Mouse (Mus musculus) megakaryocyte progenitor cell, adult 5-6 weeks (primary cell): ENCODE measurements around the gene Irf4. TPM values are rescaled to one million over a fixed set of nuclear protein-coding genes. Genes with fewer than 3 reads are reported as not detected.

Experiments used
- ATAC-seq: replicated peaks from 2 replicates; pipeline ENCODE4 v1.8.0; 2016; ENCODE audit warnings: mild to moderate bottlenecking, moderate TSS enrichment, inconsistent platforms; ENCODE audit not compliant: poor library complexity
- total RNA-seq, 2 experiments: library from RNA; stranded (forward) in 1 of 2; stranded (reverse) in 1 of 2; fragments of 157-497, 149-512 nt in 1 of 2; fragments of 200-1000 nt in 1 of 2; gene quantifications; 2 replicates each; pipeline versions ENCODE4 v1.2.3 to v1.2.4; 2015 to 2017

Irf4 gene
- total RNA-seq, 2 experiments from 2014 or later, result 0.29 to 0.47 TPM

- ATAC-seq, result no peak
Observed at GRCm38 (mm10) chr13:30760374-30761090, 11.5 kb downstream of the Irf4 start.

- no peak for ATAC-seq
Observed at GRCm38 (mm10) chr13:30761151-30761631, 12.2 kb downstream of the Irf4 start.

GRCm38 (mm10) chr13:30762224-30762623 is 13.2 kb downstream of the Irf4 start:
- ATAC-seq, result no peak

DNA sequence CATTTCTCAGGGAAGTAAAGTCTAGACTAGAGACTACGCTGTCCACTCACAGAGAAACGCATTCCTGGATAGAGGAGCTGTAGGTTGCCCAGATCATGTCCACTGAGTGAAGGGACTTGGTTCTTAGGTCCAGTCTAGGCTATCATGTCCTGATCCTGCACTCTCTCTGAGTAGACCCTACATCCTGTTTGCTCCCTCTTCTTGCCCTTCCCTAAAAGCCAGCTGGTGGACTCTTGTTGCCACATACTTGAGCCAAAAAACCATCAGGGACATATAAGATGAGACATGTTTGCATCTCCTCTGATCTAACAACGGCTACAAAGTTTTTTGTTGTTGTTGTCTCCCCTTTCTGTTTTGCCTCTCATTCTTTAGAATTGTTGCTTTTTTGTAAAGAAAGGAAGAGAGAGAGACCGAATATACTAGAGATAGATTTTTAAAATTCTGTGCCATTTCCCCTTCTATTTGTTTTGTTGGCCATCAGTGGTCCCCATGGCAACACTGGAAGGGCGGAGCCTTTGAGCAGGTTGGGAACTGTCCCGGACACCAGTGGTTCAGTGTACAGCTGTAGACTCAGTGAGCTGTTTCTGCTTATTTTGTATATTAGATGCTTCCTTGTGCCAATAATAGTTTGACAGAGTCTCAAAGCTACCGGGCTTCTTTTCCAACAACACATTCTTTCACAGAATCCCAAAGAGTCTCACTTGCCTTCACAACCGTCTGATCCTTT is 15.2 kb downstream of the Irf4 start:
- no peak for ATAC-seq

GRCm38 (mm10) chr13:30765906-30766305 is 16.9 kb downstream of the Irf4 start:
- no peak for ATAC-seq

- ATAC-seq, result peak; percentile 93
Observed at GRCm38 (mm10) chr13:30766636-30767476, 17.8 kb downstream of the Irf4 start.

DNA sequence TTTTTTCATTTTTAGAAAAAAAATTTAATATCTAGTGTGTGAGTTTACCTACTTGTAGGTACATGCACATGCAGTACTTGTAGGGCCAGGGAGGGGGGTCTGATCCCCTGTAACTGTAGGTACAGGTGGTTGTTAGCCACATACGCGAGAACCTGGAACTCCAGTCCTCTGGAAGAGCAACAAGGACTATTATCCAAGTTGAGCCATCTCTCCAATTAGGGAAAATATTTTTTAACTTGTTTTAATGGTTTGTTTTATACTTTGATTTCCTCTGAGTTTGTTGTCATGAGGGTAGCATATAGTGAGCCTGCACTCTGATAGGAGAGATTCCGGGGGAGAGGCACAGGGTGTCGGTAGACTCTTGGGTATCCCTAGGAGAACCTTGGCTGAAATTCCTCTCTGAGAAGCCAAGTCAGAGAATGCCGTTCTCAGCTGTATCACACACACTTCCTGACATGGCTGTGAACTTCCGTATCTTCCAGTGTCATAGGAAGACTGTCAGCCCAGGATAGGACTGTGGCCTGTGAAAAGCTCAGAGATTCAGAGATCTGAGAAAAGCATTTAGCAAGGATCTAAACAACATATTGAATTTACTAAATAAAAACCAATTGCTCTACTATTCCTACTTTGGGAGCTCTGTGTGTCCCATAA is 18.6 kb downstream of the Irf4 start:
- ATAC-seq, result no peak

DNA sequence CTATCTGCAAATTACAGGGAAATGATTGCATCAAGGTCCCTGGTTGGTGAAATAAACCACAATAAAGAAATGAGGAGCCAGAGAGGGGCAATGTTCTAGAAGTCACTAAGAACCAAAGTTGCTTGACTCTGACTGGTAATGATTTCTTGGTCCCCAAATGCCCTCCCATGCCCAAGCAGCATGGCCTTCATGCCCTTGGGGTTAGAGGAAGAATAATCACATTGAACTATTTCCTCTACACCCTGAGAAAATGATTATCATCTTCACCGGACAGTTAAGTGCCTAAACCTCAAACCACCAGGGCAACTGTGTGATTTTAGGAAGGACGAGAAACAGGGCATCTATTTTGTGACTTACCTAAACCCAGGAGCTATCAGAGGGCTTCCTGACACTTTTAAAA is 27.0 kb downstream of the Irf4 start:
- ATAC-seq, result 0 out of 2 replicates have a peak, but pooled peaks have one; percentile 14

DNA sequence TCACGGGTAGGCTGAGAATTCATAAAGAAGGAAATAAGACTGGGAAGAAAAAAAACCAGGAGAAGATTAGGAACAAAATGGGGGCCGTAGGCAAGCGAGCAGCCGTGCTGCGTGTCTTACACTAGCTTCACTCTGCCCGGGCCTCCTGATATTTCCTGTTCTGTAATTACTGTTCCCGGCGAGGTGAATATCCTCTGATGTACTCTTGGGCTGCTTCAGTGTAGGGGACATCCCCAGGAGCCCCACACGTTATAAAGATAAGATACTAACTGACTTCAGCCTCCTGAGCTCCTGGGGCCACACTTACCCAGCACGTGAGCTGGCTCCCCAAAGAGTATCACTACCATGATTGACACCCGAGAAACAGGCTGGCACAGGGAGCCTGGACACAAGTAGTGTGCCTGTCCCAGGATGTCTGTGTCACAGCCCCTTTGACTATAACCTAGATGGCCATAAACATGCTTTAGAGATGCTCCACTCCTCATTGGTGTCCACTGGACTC is 28.7 kb downstream of the Irf4 start:
- no peak for ATAC-seq

- no peak for ATAC-seq
Observed at GRCm38 (mm10) chr13:30781905-30782304, 32.9 kb downstream of the Irf4 start.

- no peak for ATAC-seq
Observed at GRCm38 (mm10) chr13:30782419-30782818, 33.4 kb downstream of the Irf4 start.

DNA sequence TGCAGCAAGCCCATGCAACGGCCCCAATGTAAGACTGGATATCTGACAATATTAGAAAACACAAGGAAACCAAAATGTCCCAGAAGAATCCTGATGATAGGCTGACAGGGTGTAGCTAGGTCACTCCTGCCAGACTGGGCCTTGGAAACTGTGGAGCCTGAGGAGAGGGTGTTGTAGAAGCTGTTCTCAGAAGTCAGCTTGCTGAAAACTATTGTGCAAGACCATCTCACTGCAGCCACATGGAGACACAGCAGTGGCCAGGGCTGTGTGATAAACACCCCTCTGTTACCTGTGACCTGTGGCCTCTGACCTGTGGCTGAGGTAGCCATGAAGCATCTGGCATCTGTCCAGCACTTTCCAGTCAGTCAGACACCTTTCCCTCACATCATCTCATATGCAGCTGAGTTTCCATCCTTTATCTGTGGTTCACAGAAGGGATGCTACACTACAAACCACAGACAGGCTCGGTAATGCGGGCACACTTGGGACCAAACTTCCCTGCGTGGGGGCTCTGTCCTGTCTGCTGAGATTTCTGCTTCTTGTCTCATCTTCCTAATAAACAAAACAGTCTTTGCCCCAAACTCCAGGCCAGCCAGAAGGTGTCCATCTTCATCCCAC is 36.5 kb downstream of the Irf4 start:
- ATAC-seq, result no peak

DNA sequence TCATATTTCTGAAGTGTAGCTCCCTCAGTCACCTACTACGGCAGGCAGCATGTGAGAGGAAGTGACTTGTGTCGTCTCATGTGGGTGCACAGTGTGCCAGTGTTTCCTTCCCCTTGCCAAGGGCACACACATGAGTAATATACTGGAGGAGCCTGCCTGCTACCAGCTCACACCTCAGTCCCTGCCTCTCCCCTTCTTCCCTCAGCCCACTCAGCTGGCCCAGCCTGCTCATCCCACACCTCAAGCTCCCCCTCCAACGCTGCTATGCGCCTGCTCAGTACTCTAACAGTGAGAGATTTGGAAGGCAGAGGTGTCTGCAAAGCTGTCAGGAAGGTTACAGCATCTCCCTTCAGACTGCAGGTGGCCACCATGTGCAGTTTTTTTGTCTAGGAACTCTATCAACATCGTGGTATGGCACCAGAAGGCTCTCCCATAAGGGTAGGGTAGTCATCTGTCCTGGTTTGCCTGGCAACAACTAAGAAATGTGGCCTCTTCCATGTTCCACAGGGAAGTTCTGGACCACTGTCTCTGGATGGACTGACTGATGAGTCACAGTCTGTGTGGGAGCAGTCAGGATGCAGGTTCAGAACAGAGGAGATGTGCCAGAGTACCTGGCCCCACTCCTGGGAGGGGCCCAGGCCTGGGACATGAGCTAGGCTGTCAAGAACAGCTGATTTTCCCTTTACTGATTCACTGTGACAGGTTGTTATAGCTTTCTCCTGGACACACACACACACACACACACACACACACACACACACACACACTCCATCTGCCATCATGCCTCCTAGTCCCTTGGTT is 37.4 kb downstream of the Irf4 start:
- peak; percentile 95 for ATAC-seq

DNA sequence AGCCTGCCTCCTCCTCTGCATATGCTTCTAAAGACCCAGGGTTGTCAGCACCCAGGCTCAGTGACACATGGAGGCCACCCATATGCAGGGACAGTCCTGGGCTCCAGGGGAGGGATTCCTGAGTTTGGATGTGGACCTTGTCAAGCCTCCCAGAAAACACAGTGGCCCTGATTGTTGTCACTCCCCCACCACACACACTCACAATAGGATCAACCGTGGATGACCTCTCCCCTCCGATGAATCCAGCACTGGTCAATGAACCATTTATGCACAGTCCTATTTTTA is 38.0 kb downstream of the Irf4 start:
- no peak for ATAC-seq

DNA sequence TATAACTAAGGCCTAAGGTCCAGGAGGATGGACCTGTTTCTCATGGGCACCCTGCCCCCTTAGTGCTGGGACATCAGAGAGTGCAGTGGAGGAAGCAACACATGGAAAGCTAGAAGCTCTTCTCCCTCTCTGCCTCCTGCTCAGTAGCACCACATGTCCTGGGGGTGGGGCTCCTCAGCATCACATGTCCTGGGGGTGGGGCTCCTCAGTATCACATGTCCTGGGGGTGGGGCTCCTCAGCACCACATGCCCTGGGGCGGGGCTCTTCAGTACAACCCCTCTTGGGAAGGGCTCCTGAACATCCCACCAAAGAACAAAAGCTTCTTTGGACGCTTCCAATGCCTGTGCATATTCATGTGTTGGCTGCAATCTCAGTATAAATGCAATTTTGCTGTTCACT is 38.5 kb downstream of the Irf4 start:
- ATAC-seq, result no peak

- no peak for ATAC-seq
Observed at GRCm38 (mm10) chr13:30787960-30788359, 38.9 kb downstream of the Irf4 start.

DNA sequence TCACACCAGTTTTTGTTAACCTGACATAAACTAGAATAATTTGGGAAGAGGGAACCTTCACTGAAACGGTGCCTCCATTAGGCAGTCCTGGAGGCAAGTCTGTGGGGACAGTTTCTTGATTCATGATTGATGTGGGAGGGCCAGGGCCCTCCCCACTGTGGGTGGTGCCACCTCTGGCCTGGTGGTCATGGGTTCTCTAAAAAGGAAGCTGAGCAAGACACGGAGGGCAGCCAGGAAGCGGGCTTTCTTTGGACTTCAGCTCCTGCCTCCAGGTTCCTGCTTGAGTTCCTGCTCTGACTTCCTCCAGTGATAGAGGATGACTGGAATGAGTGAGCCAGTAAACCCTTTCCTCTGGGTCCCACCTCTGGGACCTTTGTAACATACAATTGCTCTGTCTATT is 39.4 kb downstream of the Irf4 start:
- ATAC-seq, result no peak

DNA sequence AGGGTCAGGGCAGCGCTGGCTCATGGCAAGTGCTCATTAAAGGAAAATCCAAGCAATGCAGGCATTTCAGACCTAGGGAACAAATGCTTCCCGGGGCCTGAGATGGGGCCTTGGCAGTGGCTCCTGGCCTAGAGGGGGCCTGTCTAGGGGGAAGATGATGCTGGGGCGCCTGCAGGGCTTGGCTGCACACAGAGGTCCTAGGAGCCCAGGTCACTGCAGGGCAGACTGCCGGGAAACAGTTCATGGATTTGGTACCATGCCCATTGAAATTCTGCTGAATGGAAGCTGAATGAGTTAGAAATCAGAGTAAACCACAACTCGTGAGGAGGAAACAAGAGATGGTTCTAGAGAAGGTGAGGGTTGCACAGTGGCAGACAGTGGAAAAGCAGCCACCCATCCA is 41.0 kb downstream of the Irf4 start:
- no peak for ATAC-seq

DNA sequence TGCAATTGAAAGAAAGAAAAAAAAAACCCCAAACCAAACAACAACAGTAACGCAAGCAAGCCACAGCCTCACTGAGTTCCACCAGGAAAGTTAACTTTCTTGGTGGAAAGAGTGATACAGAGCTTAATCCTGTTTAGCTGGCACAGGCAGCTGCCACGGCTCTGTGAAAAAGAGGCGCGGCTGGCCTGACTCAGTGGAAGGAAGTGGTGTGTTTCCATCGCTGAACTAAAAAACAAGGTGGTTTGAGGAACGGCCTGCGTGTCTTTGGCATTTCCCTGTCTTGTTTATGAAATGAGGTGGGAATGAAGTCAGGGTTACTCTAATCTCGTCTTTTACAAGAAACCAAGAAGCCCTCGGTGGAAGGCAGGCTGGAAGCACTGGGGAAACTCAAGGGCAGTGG is 43.3 kb downstream of the Irf4 start:
- peak; percentile 50; the same call in 1 of the 2 replicates for ATAC-seq

DNA sequence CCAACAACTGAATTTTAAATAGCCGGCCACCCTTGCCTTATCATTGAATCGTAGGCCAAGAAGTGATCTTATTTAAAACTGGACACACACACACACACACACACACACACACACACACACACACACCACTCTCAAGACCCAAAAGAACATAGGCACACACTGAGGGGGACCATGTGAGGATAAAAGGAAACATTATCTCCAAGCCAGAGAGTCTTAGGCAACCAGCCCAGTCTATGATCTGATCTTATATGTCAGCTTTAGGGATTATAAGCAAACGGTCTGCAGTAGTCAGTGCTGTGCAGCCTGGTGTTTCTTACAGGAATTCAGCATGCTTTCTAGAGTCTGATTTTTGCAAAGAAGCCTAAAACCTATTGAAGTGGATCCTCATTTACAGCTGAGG is 43.7 kb downstream of the Irf4 start:
- no peak for ATAC-seq
